Mouse (Mus musculus) testis, adult 2 months (tissue): ENCODE data around the gene 1700023F06Rik.

Experiments used
- CTCF ChIP-seq: fragments of 200-500 bp; IDR thresholded peaks from 2 replicates; pipeline ENCODE4 v1.5.1; 2012; ENCODE audit warnings: low read depth, mild to moderate bottlenecking, inconsistent platforms, low read length, moderate library complexity; ENCODE audit not compliant: control insufficient read depth, insufficient read depth, insufficient replicate concordance
- POLR2A ChIP-seq: fragments of 200-500 bp; IDR thresholded peaks from 2 replicates; pipeline ENCODE4 v1.6.1; 2012; ENCODE audit warnings: low read depth, mild to moderate bottlenecking, inconsistent platforms, low read length, moderate library complexity; ENCODE audit not compliant: control insufficient read depth

- TF ChIP-seq POLR2A (no peak), CTCF (no peak)
Observed at GRCm38 (mm10) chr11:103149771-103150170, 58.6 kb downstream of the 1700023F06Rik start.
